Mouse (Mus musculus): Measurements from ENCODE around the gene Man2a2. TPM values are rescaled to one million over a fixed set of nuclear protein-coding genes. Genes with fewer than 3 reads are reported as not detected.

The Man2a2 gene
- 10 to 100 TPM; 67.2 to 67.5 TPM for total RNA-seq (2021)

- intact Hi-C loops (cut with DNase I), result loop anchor here (5.0 kb wide), 1 partner anchor 229 kb away; no protein-coding TSS in a partner anchor
- peak; percentile 70 for DNase-seq (ENCODE audit: low spot score)
Measured at GRCm38 (mm10) chr7:80371041-80371751, at the start of gene Man2a2. TSS of gene Man2a2 (minus strand) at chr7:80371375.

- intact Hi-C loops (cut with DNase I), result no loop called here
- DNase-seq (ENCODE audit: low spot score), result no peak
Measured at GRCm38 (mm10) chr7:80420586-80420985, 49.4 kb upstream of the Man2a2 start.

GRCm38 (mm10) chr7:80419278-80419677 is 48.1 kb upstream of the Man2a2 start:
- DNase-seq (ENCODE audit: low spot score), result no peak

GRCm38 (mm10) chr7:80418036-80418435 is 46.9 kb upstream of the Man2a2 start:
- DNase-seq (ENCODE audit: low spot score), result no peak
- intact Hi-C loops (cut with DNase I), result no loop called here

More at GRCm38 (mm10) chr7:80419278-80419677, 48.1 kb upstream of the Man2a2 start:
- intact Hi-C loops (cut with DNase I), result no loop called here

- DNase-seq (ENCODE audit: low spot score), result no peak
- intact Hi-C loops (cut with DNase I), result no loop called here
Measured at GRCm38 (mm10) chr7:80417601-80418000, 46.4 kb upstream of the Man2a2 start.

GRCm38 (mm10) chr7:80416969-80417368 is 45.8 kb upstream of the Man2a2 start:
- DNase-seq (ENCODE audit: low spot score), result no peak
- intact Hi-C loops (cut with DNase I), result no loop called here

GRCm38 (mm10) chr7:80414303-80414855 is 43.2 kb upstream of the Man2a2 start:
- intact Hi-C loops (cut with DNase I), result no loop called here
- no peak for DNase-seq (ENCODE audit: low spot score)

- intact Hi-C loops (cut with DNase I), result no loop called here
- no peak for DNase-seq (ENCODE audit: low spot score)
Measured at GRCm38 (mm10) chr7:80413512-80414302, 42.5 kb upstream of the Man2a2 start.

- intact Hi-C loops (cut with DNase I), result no loop called here
Measured at GRCm38 (mm10) chr7:80412781-80413180, 41.6 kb upstream of the Man2a2 start.

GRCm38 (mm10) chr7:80412279-80412678 is 41.1 kb upstream of the Man2a2 start:
- intact Hi-C loops (cut with DNase I), result no loop called here
- no peak for DNase-seq (ENCODE audit: low spot score)

More at GRCm38 (mm10) chr7:80412781-80413180, 41.6 kb upstream of the Man2a2 start:
- no peak for DNase-seq (ENCODE audit: low spot score)

- DNase-seq (ENCODE audit: low spot score), result no peak
- intact Hi-C loops (cut with DNase I), result no loop called here
Measured at GRCm38 (mm10) chr7:80410380-80410779, 39.2 kb upstream of the Man2a2 start.

- intact Hi-C loops (cut with DNase I), result no loop called here
- DNase-seq (ENCODE audit: low spot score), result no peak
Measured at GRCm38 (mm10) chr7:80407712-80408111, 36.5 kb upstream of the Man2a2 start.

- no peak for DNase-seq (ENCODE audit: low spot score)
- intact Hi-C loops (cut with DNase I), result no loop called here
Measured at GRCm38 (mm10) chr7:80406186-80406585, 35.0 kb upstream of the Man2a2 start.

- no peak for DNase-seq (ENCODE audit: low spot score)
- intact Hi-C loops (cut with DNase I), result no loop called here
Measured at GRCm38 (mm10) chr7:80405188-80405695, 34.1 kb upstream of the Man2a2 start, which contains the start of gene Furin. TSS of gene Furin (minus strand) at chr7:80405436.

GRCm38 (mm10) chr7:80404101-80404894 is 33.1 kb upstream of the Man2a2 start:
- intact Hi-C loops (cut with DNase I), result loop anchor here (5.0 kb wide), 1 partner anchor 38 kb away; no protein-coding TSS in a partner anchor

GRCm38 (mm10) chr7:80403551-80403950 is 32.4 kb upstream of the Man2a2 start:
- DNase-seq (ENCODE audit: low spot score), result peak; percentile 59
- intact Hi-C loops (cut with DNase I), result loop anchor here (5.0 kb wide), 1 partner anchor 39 kb away; no protein-coding TSS in a partner anchor

More at GRCm38 (mm10) chr7:80404101-80404894, 33.1 kb upstream of the Man2a2 start:
- no peak for DNase-seq (ENCODE audit: low spot score)

- intact Hi-C loops (cut with DNase I), result loop anchor here (5.0 kb wide), 1 partner anchor 40 kb away; no protein-coding TSS in a partner anchor
Measured at GRCm38 (mm10) chr7:80402651-80403321, 31.6 kb upstream of the Man2a2 start.

GRCm38 (mm10) chr7:80401860-80402641 is 30.9 kb upstream of the Man2a2 start:
- no peak for DNase-seq (ENCODE audit: low spot score)
- intact Hi-C loops (cut with DNase I), result loop anchor here (5.0 kb wide), 1 partner anchor 40 kb away; no protein-coding TSS in a partner anchor

More at GRCm38 (mm10) chr7:80402651-80403321, 31.6 kb upstream of the Man2a2 start:
- peak; percentile 63 for DNase-seq (ENCODE audit: low spot score)

Measured in heart, postnatal 25 days (tissue).